Mouse (Mus musculus) lung, embryonic 15.5 days (tissue): Measurements from ENCODE around the gene Ppef2. TPM values are rescaled to one million over a fixed set of nuclear protein-coding genes. Genes with fewer than 3 reads are reported as not detected.

Experiments used
- polyA plus RNA-seq: library from polyadenylated mRNA; unstranded; fragments of >200 nt; fragmentation: Nextera tagmentation; extraction: Ambion mirVana; gene quantifications from 2 replicates; pipeline ENCODE4 v1.2.1, GENCODE M21; 2015

Ppef2 gene
- polyA plus RNA-seq, 1 experiment from 2014 or later: 0.16 TPM

Other genes with a start within 250 kb of the Ppef2 start
- 2.1 and 2.7 TPM in 2 replicates for gene Cdkl2, start 212.4 kb downstream of the Ppef2 start, polyA plus RNA-seq
- gene G3bp2, start 172.6 kb downstream of the Ppef2 start, polyA plus RNA-seq: 152 and 157 TPM in 2 replicates
- gene Uso1, start 118.3 kb downstream of the Ppef2 start, polyA plus RNA-seq: 35.9 and 38.0 TPM in 2 replicates
- not detected in 2 replicates for gene U90926, start 40.9 kb downstream of the Ppef2 start, polyA plus RNA-seq
- gene Naaa, start 21.9 kb upstream of the Ppef2 start, polyA plus RNA-seq: 10.9 and 12.5 TPM in 2 replicates
- gene Sdad1, start 54.2 kb upstream of the Ppef2 start, polyA plus RNA-seq: 32.6 and 35.4 TPM in 2 replicates
- not detected in 2 replicates for gene Cxcl9, start 71.8 kb upstream of the Ppef2 start, polyA plus RNA-seq
- gene Art3, start 75.5 kb upstream of the Ppef2 start, polyA plus RNA-seq: 4.8 and 9.5 TPM in 2 replicates
- 0.59 and 3.5 TPM in 2 replicates for gene Cxcl10, start 92.6 kb upstream of the Ppef2 start, polyA plus RNA-seq
- 55.7 and 56.8 TPM in 2 replicates for gene Nup54, start 178.9 kb upstream of the Ppef2 start, polyA plus RNA-seq